Mouse (Mus musculus) retina, postnatal 1 day (tissue): ENCODE results near the gene Tead2.

Source experiments
- DNase-seq: peaks from one replicate; pipeline ENCODE4 v3.0.0-alpha.2; 2012

Tead2 gene

GRCm38 (mm10) chr7:45192585-45193310 lies 22.8 kb upstream of the Tead2 start:
- DNase-seq: no peak

- DNase-seq: no peak
These were observed 22.1 kb upstream of the Tead2 start for GRCm38 (mm10) chr7:45193406-45193805.

- no peak for DNase-seq
These were observed 21.4 kb upstream of the Tead2 start for GRCm38 (mm10) chr7:45193871-45194785.

- DNase-seq: peak; percentile 78
These were observed 20.0 kb upstream of the Tead2 start for GRCm38 (mm10) chr7:45195341-45196175.

GRCm38 (mm10) chr7:45196176-45196535 lies 19.4 kb upstream of the Tead2 start:
- DNase-seq: no peak

- no peak for DNase-seq
These were observed 18.6 kb upstream of the Tead2 start for GRCm38 (mm10) chr7:45196994-45197393.

- DNase-seq: peak; percentile 88
These were observed 17.1 kb upstream of the Tead2 start for GRCm38 (mm10) chr7:45198435-45198834.

- DNase-seq: no peak
These were observed 16.6 kb upstream of the Tead2 start for GRCm38 (mm10) chr7:45198961-45199360.

GRCm38 (mm10) chr7:45202654-45203053 lies 12.9 kb upstream of the Tead2 start:
- peak; percentile 23 for DNase-seq

GRCm38 (mm10) chr7:45204380-45205143 lies 11.0 kb upstream of the Tead2 start, which contains the start of gene Ccdc155:
Gene Ccdc155 (minus strand): TSS chr7:45204892.
- DNase-seq: peak; percentile 99

GRCm38 (mm10) chr7:45208260-45208659 lies 7.3 kb upstream of the Tead2 start:
- DNase-seq: no peak

GRCm38 (mm10) chr7:45211070-45211469 lies 4.5 kb upstream of the Tead2 start:
- DNase-seq: no peak

GRCm38 (mm10) chr7:45211851-45212251 lies 3.7 kb upstream of the Tead2 start, which contains the start of gene Dkkl1:
Gene Dkkl1 (minus strand): TSS chr7:45212147.
- peak; percentile 27 for DNase-seq

- no peak for DNase-seq
These were observed 3.2 kb upstream of the Tead2 start for GRCm38 (mm10) chr7:45212356-45212755.

GRCm38 (mm10) chr7:45213708-45214107 lies 1.8 kb upstream of the Tead2 start:
- no peak for DNase-seq

- DNase-seq: peak; percentile 94
These were observed 1.1 kb downstream of the Tead2 start for GRCm38 (mm10) chr7:45216442-45217183.

- no peak for DNase-seq
These were observed 6.1 kb downstream of the Tead2 start for GRCm38 (mm10) chr7:45221680-45222079.

GRCm38 (mm10) chr7:45224826-45225225 lies 9.3 kb downstream of the Tead2 start:
- DNase-seq: no peak

- no peak for DNase-seq
These were observed 10.9 kb downstream of the Tead2 start for GRCm38 (mm10) chr7:45226421-45226820.

GRCm38 (mm10) chr7:45228548-45228947 lies 13.0 kb downstream of the Tead2 start:
- DNase-seq: no peak

GRCm38 (mm10) chr7:45229046-45229445 lies 13.5 kb downstream of the Tead2 start:
- DNase-seq: no peak
